Mouse (Mus musculus) liver, embryonic 12.5 days (tissue): ENCODE measurements around the gene Tut7. TPM values are rescaled to one million over a fixed set of nuclear protein-coding genes. Genes with fewer than 3 reads are reported as not detected.
A peak's percentile ranks its signal among the peaks of the same experiment; 100 is the strongest.

Experiments
- ATAC-seq: fragments of 200-750 bp; cut with Nextera tagmentation; 2 replicates; pipeline ENCODE4 v1.8.0; 2017; ENCODE audit warnings: moderate number of reproducible peaks, mild to moderate bottlenecking, moderate library complexity
- H3K27ac ChIP-seq: fragments of 300-500 bp; sonication (generic); 2 replicates; pipeline ENCODE4 v1.5.1; 2016; ENCODE audit warnings: mild to moderate bottlenecking
- H3K27me3 ChIP-seq: fragments of 300-500 bp; sonication (generic); replicated peaks from 2 replicates; pipeline ENCODE4 v1.6.1; 2016; ENCODE audit warnings: mild to moderate bottlenecking, moderate library complexity
- H3K36me3 ChIP-seq: fragments of 300-500 bp; sonication (generic); 2 replicates; pipeline ENCODE4 v1.6.1; 2016; ENCODE audit warnings: mild to moderate bottlenecking, moderate library complexity
- H3K4me1 ChIP-seq: fragments of 300-500 bp; sonication (generic); 2 replicates; pipeline ENCODE4 v1.6.1; 2016
- H3K4me2 ChIP-seq: fragments of 300-500 bp; sonication (generic); 2 replicates; pipeline ENCODE4 v1.6.1; 2016; ENCODE audit warnings: mild to moderate bottlenecking, moderate library complexity
- H3K4me3 ChIP-seq: fragments of 300-500 bp; sonication (generic); 2 replicates; pipeline ENCODE4 v1.5.1; 2016; ENCODE audit warnings: mild to moderate bottlenecking, moderate library complexity
- H3K9ac ChIP-seq: fragments of 300-500 bp; sonication (generic); 2 replicates; pipeline ENCODE4 v1.6.1; 2016; ENCODE audit warnings: mild to moderate bottlenecking, moderate library complexity
- H3K9me3 ChIP-seq: fragments of 300-500 bp; sonication (generic); replicated peaks from 2 replicates; pipeline ENCODE4 v1.6.1; 2016; ENCODE audit warnings: mild to moderate bottlenecking, moderate library complexity
- WGBS: fragments of 180-500 bp; shearing (Covaris S2); methylation state at CpG from one replicate; pipeline ENCODE4 v1.1.7; 2016; ENCODE audit not compliant: insufficient replicate concordance; 5-methylcytosine and 5-hydroxymethylcytosine counted together
- polyA plus RNA-seq: library from polyadenylated mRNA; unstranded; fragments of >200 nt; fragmentation: Nextera tagmentation; extraction: Ambion mirVana; gene quantifications from 2 replicates; pipeline ENCODE4 v1.2.1, GENCODE M21; 2016

Tut7 gene
- 66.3 and 74.4 TPM in 2 replicates for polyA plus RNA-seq

DNA sequence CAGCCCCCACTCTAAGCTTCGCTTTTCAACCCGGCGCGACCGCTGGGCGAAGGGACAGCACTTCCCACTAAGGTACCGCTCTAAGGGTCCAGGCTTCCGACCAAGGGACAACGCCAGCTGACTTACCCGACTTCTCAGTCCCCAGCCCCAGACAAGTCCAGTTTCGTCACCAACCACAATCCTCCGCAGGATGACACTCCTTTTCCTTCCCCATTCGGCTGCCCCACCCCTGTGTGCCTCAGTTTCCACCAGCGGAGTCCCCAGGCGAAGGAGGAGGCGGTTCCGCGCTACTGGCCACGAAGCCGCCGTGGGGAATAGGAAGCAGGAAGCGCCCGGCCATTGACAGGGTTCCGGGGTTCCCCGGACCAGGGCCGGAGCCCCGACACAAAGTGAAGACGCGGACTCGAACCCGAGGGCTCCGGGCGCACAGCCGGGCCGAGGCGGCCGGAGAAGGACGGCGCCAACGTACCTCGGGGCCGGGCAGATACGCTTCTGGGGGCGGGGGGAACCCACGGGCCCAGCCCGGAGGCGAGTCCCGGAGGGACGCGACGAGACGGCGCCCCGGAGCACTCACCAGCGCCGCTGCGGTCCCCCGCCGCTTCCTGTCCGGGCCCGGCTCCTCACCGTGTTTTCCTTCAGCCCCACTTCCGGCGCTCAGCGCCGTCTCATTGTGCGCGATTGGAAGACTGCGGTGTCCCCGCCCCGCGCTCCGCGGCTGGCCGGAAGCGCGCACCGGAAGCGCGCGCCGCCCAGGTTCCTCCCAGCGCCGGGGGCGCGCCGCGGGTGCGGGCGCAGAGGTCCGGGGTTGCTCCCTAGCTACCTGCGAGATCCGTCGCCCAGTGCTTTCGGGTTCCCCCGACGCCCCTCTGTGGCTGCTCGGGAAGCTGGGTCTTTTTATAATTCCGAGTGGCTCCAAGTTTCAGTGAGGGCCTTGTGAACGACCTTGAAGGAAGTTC is at the start of gene Tut7:
TSS of gene Tut7 (minus strand) at position 641 of the 956 bp plus-strand sequence.
- H3K9me3 ChIP-seq: no peaks in the 10 kb centered on the region
- peaks cover 69% of the 10 kb centered on the region for H3K4me1 ChIP-seq
- no peaks in the 10 kb centered on the region for H3K27me3 ChIP-seq
- peak; percentile 93 for ATAC-seq
- peak within 1 kb of the TSS; percentile 87 for H3K4me2 ChIP-seq
- H3K4me3 ChIP-seq: peak within 1 kb of the TSS; percentile 98
- H3K9ac ChIP-seq: peak within 1 kb of the TSS; percentile 98
- H3K27ac ChIP-seq: peak within 1 kb of the TSS; percentile 99
- peaks cover 40% of the 10 kb centered on the region for H3K36me3 ChIP-seq
- WGBS: under 1% methylated on average over 100 of the region's 100 CpGs

DNA sequence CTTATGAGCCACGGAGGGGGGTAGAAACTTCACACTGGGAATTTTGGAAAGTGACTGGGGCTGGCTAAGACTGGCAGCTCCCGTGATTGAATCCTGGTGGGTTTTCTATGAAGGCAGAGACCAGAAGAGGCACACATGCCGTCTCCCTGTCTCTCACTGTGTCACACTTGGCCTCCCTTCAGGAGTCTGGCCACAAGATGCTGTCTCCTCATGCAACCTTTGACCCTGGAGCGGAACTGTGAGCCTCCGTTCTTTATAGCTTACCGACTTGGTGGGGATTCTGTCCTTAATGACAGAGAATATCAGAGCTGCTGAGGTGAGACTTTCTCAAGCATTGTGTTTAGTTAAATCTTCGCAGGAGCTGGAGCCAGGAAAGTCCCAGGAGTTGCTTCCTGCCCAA is 49.5 kb upstream of the Tut7 start:
- 77% methylated on average over 7 of the region's 7 CpGs for WGBS
- no peak overlapping the region for H3K4me3 ChIP-seq
- H3K27me3 ChIP-seq: peaks cover 6% of the 10 kb centered on the region; the same call in 1 of the 2 replicates
- no peak overlapping the region for H3K4me2 ChIP-seq
- no peaks in the 10 kb centered on the region for H3K36me3 ChIP-seq
- no peaks in the 10 kb centered on the region for H3K9me3 ChIP-seq
- H3K9ac ChIP-seq: no peak overlapping the region
- H3K27ac ChIP-seq: no peak overlapping the region
- no peak for ATAC-seq
- H3K4me1 ChIP-seq: peaks cover 29% of the 10 kb centered on the region

DNA sequence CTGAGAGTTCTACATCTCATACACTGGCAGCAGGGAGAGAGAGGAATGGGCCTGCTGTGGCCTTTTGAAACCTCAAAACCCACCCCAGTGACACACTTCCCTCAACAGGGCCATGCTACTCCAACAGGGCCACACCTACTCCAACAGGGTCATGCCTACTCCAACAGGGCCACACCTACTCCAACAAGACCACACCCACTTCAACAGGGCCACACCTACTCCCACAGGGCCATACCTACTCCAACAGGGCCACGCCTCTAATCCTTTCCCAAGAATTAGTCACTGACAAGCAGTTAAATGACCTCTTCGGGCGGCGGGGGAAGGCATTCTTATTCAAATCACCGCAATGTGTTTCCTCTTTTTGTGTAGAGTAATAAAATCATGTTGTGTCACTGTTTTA is 47.1 kb upstream of the Tut7 start:
- Histone ChIP-seq H3K9me3 (no peaks in the 10 kb centered on the region), H3K27me3 (0 out of 2 replicates have a peak, but pooled peaks cover 6% of the 10 kb centered on the region), H3K9ac (no peak overlapping the region), H3K36me3 (no peaks in the 10 kb centered on the region), H3K4me3 (no peak overlapping the region), H3K4me2 (no peak overlapping the region), H3K27ac (no peak overlapping the region), H3K4me1 (peaks cover 21% of the 10 kb centered on the region)
- 75% methylated on average over 5 of the region's 5 CpGs for WGBS
- no peak for ATAC-seq

DNA sequence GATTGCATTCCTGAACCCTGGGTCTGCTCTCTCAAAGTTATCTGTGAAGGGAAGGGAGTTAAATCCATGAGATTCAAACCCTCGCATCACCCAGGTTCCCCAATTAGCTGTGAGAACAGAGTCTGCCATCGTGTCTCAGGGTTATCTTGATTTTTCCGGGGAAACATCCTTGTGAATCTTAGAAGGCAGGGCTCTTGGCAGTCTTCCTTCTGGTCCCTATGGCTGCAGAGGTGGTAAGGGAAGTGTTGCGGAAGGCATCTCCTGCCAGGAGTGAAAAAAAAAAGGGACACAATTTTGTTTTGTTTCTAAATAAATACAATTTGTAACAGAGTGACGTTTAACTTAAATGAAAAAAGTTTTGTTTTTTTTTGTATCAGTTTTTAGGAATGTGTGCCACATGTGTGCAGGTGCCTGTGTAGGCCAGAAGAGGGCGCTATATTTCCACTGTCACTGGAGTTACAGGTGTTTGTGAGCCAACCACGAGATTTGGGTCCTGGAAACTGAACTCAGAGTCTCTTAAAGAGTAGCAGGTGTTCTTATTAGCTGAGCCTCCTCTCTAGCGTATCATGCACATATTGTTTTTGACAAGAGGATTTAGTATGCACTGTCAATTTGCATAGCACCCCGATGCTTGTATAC is 45.2 kb upstream of the Tut7 start:
- peaks cover 7% of the 10 kb centered on the region for H3K4me1 ChIP-seq
- H3K27ac ChIP-seq: no peak overlapping the region
- no peak for ATAC-seq
- no peaks in the 10 kb centered on the region for H3K36me3 ChIP-seq
- 65% methylated on average over 9 of the region's 9 CpGs for WGBS
- no peak overlapping the region for H3K9ac ChIP-seq
- no peak overlapping the region for H3K4me3 ChIP-seq
- no peak overlapping the region for H3K4me2 ChIP-seq
- no peaks in the 10 kb centered on the region for H3K9me3 ChIP-seq
- H3K27me3 ChIP-seq: 0 out of 2 replicates have a peak, but pooled peaks cover 6% of the 10 kb centered on the region

DNA sequence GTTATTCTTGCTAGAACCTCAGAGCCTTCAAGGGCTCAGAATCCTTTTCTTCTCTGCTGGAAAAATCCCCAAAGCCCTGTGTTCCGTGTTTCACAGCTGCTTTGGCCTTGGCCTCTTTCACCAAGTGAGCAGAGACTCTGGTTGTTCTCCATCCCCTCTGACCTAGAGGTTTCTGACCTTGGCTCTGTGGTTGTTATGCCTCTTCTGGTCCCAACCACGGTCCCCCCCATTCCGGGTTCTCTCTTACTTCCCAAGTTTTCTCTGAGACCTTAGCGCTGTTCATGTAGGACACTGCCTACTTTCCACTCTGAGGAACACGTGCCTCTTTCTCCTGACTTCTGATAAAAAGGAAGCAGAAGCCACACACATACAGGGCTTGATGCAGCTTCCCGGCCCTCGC is 44.2 kb upstream of the Tut7 start:
- H3K4me1 ChIP-seq: peaks cover 7% of the 10 kb centered on the region
- H3K9ac ChIP-seq: no peak overlapping the region
- no peaks in the 10 kb centered on the region for H3K27me3 ChIP-seq
- H3K27ac ChIP-seq: no peak overlapping the region
- no peak for ATAC-seq
- no peak overlapping the region for H3K4me3 ChIP-seq
- H3K4me2 ChIP-seq: no peak overlapping the region
- 54% methylated on average over 7 of the region's 7 CpGs for WGBS
- no peaks in the 10 kb centered on the region for H3K36me3 ChIP-seq
- H3K9me3 ChIP-seq: no peaks in the 10 kb centered on the region

DNA sequence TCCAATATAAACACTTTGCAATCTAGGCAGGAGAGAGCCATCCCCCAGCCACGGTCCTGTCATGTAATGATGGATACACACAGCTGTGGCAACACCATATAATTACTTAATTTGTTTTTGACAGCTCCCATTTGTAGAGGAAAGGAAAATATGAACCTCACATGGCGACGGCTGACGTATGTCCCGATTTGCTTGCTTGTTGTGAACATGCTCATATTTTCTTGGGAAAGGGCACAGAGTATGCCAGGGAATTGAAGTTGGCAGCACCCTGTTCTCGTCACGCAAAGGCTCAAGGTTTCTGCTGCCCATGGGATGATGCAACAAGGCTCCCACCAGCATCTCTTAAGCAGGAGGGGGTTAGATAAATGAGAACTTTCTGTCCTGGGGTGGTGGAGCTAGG is 36.6 kb upstream of the Tut7 start:
- no peak overlapping the region for H3K27ac ChIP-seq
- ATAC-seq: no peak
- H3K27me3 ChIP-seq: peaks cover 11% of the 10 kb centered on the region
- 73% methylated on average over 7 of the region's 7 CpGs for WGBS
- no peak overlapping the region for H3K9ac ChIP-seq
- no peak overlapping the region for H3K4me3 ChIP-seq
- H3K4me2 ChIP-seq: no peak overlapping the region
- no peaks in the 10 kb centered on the region for H3K4me1 ChIP-seq
- H3K36me3 ChIP-seq: no peaks in the 10 kb centered on the region
- H3K9me3 ChIP-seq: no peaks in the 10 kb centered on the region

DNA sequence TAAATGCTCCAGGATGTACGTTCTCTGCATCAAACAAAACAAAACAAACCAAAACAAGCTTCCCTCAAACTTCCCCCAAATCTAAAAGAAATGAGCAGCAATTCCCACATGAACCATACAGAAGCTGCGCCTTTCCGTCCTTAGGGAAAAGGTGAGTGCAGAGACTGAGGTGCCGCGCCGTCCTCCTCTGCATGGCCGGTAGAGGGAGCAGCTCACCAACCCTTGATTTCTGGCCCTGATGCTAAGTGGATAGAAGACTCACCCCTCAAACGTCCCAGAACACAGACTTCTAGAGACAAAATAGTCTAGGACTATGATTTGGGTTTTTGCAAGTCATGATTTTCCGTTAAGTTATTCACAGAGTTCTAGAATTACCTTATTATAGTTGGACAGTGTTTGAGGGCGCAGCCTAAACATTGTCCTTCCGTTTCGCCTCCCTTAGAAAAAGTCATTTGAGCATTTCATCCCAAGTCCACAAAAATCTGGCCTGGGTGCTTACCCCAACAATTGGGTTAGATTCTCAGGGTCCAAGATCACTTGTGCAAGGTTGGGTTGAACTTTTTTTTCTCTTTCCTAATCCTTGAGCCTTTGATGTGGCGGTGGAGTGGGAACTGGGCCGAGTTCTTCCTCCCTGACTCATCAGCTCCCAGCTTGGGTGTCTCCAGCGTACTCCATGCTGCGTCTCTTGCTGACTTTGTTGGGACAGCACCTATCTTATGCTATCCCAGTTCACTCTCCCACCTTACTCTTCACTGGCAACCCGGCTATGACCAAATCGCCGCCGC is 33.5 kb upstream of the Tut7 start:
- Histone ChIP-seq H3K36me3 (no peaks in the 10 kb centered on the region), H3K27ac (no peak overlapping the region), H3K27me3 (peaks cover 11% of the 10 kb centered on the region), H3K9me3 (no peaks in the 10 kb centered on the region), H3K4me2 (no peak overlapping the region), H3K9ac (no peak overlapping the region), H3K4me3 (no peak overlapping the region), H3K4me1 (0 out of 2 replicates have a peak, but pooled peaks cover 6% of the 10 kb centered on the region)
- WGBS: 50% methylated on average over 20 of the region's 20 CpGs
- ATAC-seq: no peak

DNA sequence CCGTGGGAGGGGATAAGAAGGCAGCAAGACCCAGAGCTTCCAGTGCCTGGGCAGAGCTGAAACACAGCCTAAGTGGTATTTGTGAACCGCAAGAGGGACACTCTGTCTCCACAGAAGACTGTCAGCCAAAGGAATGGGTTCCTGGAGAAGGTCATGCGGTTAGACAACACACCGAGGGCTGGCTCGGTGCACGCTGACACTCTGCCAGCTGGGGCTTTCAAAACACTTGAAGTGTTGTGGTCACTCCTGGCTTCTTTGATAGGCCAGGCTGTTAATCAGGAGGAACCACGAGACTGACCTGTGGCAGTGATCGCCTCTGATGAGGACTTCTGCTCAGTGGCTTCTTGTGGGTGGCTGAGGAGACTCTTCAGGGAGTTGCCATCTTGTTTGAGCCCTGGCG is 30.5 kb upstream of the Tut7 start:
- no peak overlapping the region for H3K27ac ChIP-seq
- H3K9ac ChIP-seq: no peak overlapping the region
- H3K36me3 ChIP-seq: no peaks in the 10 kb centered on the region
- no peak overlapping the region for H3K4me3 ChIP-seq
- H3K9me3 ChIP-seq: no peaks in the 10 kb centered on the region
- WGBS: 24% methylated on average over 9 of the region's 9 CpGs
- peaks cover 11% of the 10 kb centered on the region for H3K27me3 ChIP-seq
- 0 out of 2 replicates have a peak, but pooled peaks cover 6% of the 10 kb centered on the region for H3K4me1 ChIP-seq
- H3K4me2 ChIP-seq: peak overlapping the region; percentile 33
- 0 out of 2 replicates have a peak, but pooled peaks have one; percentile 24 for ATAC-seq

DNA sequence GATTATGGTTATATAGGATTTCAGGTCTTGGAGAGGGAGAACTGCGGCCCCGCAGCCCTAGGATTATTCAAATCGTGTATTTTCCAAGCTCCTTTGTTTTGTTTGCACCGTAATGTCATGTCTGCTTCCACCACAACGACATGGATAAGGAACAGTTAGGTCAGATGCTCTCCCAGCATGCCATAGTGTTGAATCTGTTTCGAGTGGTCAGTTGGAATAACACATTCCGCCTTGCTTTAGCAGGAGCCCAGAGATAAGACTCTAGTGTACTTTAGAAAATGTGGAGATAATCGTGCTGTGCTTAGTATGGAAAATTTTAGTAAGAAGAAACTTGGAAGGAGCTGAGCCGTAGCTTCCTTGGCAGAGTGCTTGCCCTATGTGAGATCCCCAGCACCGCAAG is 27.4 kb upstream of the Tut7 start:
- Histone ChIP-seq H3K4me2 (no peak overlapping the region), H3K36me3 (no peaks in the 10 kb centered on the region), H3K9me3 (no peaks in the 10 kb centered on the region), H3K9ac (no peak overlapping the region), H3K4me3 (no peak overlapping the region), H3K4me1 (0 out of 2 replicates have a peak, but pooled peaks cover 6% of the 10 kb centered on the region), H3K27me3 (peaks cover 10% of the 10 kb centered on the region), H3K27ac (no peak overlapping the region)
- WGBS: 63% methylated on average over 10 of the region's 10 CpGs
- no peak for ATAC-seq

DNA sequence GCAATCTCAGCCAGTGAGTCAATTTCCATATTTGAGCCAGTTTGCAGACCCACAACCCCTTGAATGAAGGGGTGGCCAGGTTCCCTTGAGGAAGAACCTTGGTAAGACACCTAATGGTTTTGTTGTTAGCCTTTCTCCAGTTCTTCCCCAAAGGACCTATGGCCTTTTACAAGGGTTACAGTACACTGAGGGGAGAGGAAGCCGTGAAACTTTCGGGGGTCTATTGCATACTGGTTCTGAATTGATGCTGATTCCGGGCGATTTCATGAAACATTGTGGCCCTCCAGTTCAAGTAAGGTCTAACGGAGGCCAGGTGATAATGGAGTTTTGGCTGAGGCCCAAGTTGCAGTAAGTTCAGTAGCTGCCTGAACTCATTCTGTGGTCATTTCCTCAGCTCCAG is 21.7 kb upstream of the Tut7 start:
- Histone ChIP-seq H3K36me3 (no peaks in the 10 kb centered on the region), H3K9ac (no peak overlapping the region), H3K4me3 (no peak overlapping the region), H3K27me3 (0 out of 2 replicates have a peak, but pooled peaks cover 3% of the 10 kb centered on the region), H3K4me2 (no peak overlapping the region), H3K9me3 (no peaks in the 10 kb centered on the region), H3K27ac (no peak overlapping the region), H3K4me1 (peaks cover 19% of the 10 kb centered on the region)
- WGBS: 73% methylated on average over 5 of the region's 5 CpGs
- no peak for ATAC-seq

DNA sequence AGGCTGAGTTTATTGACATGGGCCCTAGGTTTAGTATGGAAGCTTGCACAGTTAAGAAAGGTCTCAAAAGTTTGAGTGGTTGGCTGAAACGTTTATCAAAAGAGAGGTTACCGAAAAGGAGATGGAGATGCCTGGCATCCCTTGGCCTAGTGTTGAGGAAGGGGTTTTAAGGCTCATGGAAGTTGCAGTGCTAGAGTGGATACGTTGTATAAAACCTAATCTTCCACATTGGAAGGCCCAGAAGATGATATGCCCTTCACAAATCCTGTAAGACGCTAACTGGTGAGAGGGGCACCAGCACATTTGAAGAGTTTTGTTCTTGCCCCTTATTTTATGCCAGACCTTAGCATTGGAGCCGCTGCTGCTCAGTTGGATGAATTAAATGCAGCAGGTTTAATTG is 21.0 kb upstream of the Tut7 start:
- Histone ChIP-seq H3K27me3 (0 out of 2 replicates have a peak, but pooled peaks cover 3% of the 10 kb centered on the region), H3K27ac (no peak overlapping the region), H3K4me3 (no peak overlapping the region), H3K4me2 (no peak overlapping the region), H3K36me3 (no peaks in the 10 kb centered on the region), H3K4me1 (peaks cover 19% of the 10 kb centered on the region), H3K9ac (no peak overlapping the region), H3K9me3 (no peaks in the 10 kb centered on the region)
- WGBS: 67% methylated on average over 5 of the region's 5 CpGs
- no peak for ATAC-seq
